Mouse (Mus musculus): ENCODE measurements around the gene Nav2. TPM values are rescaled to one million over a fixed set of nuclear protein-coding genes. Genes with fewer than 3 reads are reported as not detected.

Nav2 gene
- total and polyA plus RNA-seq, 3 experiments: 2.0 to 2.7 TPM; not detected in 1

GRCm38 (mm10) chr7:48961501-48961900, 53.0 kb downstream of the Nav2 start:
- H3K9me3 ChIP-seq (replicated peaks; ENCODE audit: insufficient read depth, low read length): no peaks in the 10 kb centered on the region
- no peak for DNase-seq (ENCODE audit: low read depth, low spot score)
- no peak overlapping the region for H3K27ac ChIP-seq (ENCODE audit: control insufficient read depth, low read depth, low read length)
- H3K4me3 ChIP-seq (ENCODE audit: control insufficient read depth in 1 of 2, insufficient read depth in 1 of 2, low read depth in 2 of 2, low read length in 2 of 2): no peak overlapping the region
- H3K9ac ChIP-seq (ENCODE audit: control insufficient read depth, low read depth, low read length, poor library complexity, severe bottlenecking): no peak overlapping the region
- no peaks in the 10 kb centered on the region for H3K4me1 ChIP-seq (ENCODE audit: control insufficient read depth in 1 of 2, insufficient read depth in 2 of 2, low read length in 2 of 2)
- no peaks in the 10 kb centered on the region for H3K79me2 ChIP-seq (ENCODE audit: control insufficient read depth, insufficient read depth, low read length, poor library complexity)
- H3K36me3 ChIP-seq (ENCODE audit: control insufficient read depth in 1 of 2, insufficient read depth in 2 of 2, low read length in 2 of 2): no peaks in the 10 kb centered on the region
- no peak for TF ChIP-seq E2F4 (IDR thresholded peaks at IDR 0.05; ENCODE audit: borderline replicate concordance, low read depth, low read length)
- no peak for TF ChIP-seq POLR2AphosphoS5 (IDR thresholded peaks at IDR 0.05; ENCODE audit: borderline replicate concordance, low read depth, low read length)
- TF ChIP-seq POLR2AphosphoS2 (IDR thresholded peaks at IDR 0.05; ENCODE audit: low read length): no peak
- no peak for TF ChIP-seq GATA1 (IDR thresholded peaks at IDR 0.05; ENCODE audit: low read depth, low read length)
- TF ChIP-seq USF2 (IDR thresholded peaks at IDR 0.05; ENCODE audit: borderline replicate concordance in 1 of 2, insufficient read depth in 1 of 2, low read depth in 1 of 2, low read length in 2 of 2): no peak
- no peak for TF ChIP-seq GABPA (IDR thresholded peaks at IDR 0.05; ENCODE audit: low read depth, low read length)
- TF ChIP-seq ZKSCAN1 (IDR thresholded peaks at IDR 0.05; ENCODE audit: low read depth, low read length): no peak
- no peak for TF ChIP-seq USF1 (IDR thresholded peaks at IDR 0.05; ENCODE audit: low read depth, low read length)
- no peak for TF ChIP-seq ZNF384 (IDR thresholded peaks at IDR 0.05; ENCODE audit: low read depth, low read length)
- no peak for TF ChIP-seq MAZ (IDR thresholded peaks at IDR 0.05; ENCODE audit: low read depth, low read length)
- no peak for TF ChIP-seq POLR2A (IDR thresholded peaks at IDR 0.05; ENCODE audit: control insufficient read depth in 1 of 2, insufficient read depth in 1 of 2, low read depth in 1 of 2, low read length in 2 of 2, poor library complexity in 1 of 2)
- TF ChIP-seq EP300 (IDR thresholded peaks at IDR 0.05; ENCODE audit: low read depth in 1 of 2, low read length in 2 of 2): no peak
- H3K27me3 ChIP-seq (ENCODE audit: control insufficient read depth in 1 of 2, insufficient read depth in 2 of 2, low read length in 2 of 2): peaks cover 0 to 5% of the 10 kb centered on the region in 2 experiments; a peak in 2 of 4 replicates

- no peak overlapping the region for H3K27ac ChIP-seq (ENCODE audit: control insufficient read depth, low read depth, low read length)
- no peaks in the 10 kb centered on the region for H3K4me1 ChIP-seq (ENCODE audit: control insufficient read depth in 1 of 2, insufficient read depth in 2 of 2, low read length in 2 of 2)
- peak; percentile 3 for DNase-seq (ENCODE audit: low read depth, low spot score)
- peaks cover 0 to 6% of the 10 kb centered on the region in 2 experiments; a peak in 2 of 4 replicates for H3K27me3 ChIP-seq (ENCODE audit: control insufficient read depth in 1 of 2, insufficient read depth in 2 of 2, low read length in 2 of 2)
- H3K4me3 ChIP-seq (ENCODE audit: control insufficient read depth in 1 of 2, insufficient read depth in 1 of 2, low read depth in 2 of 2, low read length in 2 of 2): no peak overlapping the region
- no peak for TF ChIP-seq CHD2 (IDR thresholded peaks at IDR 0.05; ENCODE audit: low read length)
- TF ChIP-seq MAFK (IDR thresholded peaks at IDR 0.05; ENCODE audit: borderline replicate concordance, low read depth, low read length): no peak
- TF ChIP-seq GATA1 (IDR thresholded peaks at IDR 0.05; ENCODE audit: low read depth, low read length): no peak
- TF ChIP-seq NELFE (IDR thresholded peaks at IDR 0.05; ENCODE audit: low read depth, low read length): no peak
- TF ChIP-seq ETS1 (IDR thresholded peaks at IDR 0.05; ENCODE audit: low read depth, low read length): no peak
- no peak for TF ChIP-seq E2F4 (IDR thresholded peaks at IDR 0.05; ENCODE audit: borderline replicate concordance, low read depth, low read length)
- TF ChIP-seq TAL1 (IDR thresholded peaks at IDR 0.05; ENCODE audit: low read length): no peak
- no peak for TF ChIP-seq RAD21 (IDR thresholded peaks at IDR 0.05; ENCODE audit: low read depth, low read length)
- no peak for TF ChIP-seq CHD1 (IDR thresholded peaks at IDR 0.05; ENCODE audit: low read depth, low read length)
- no peak for TF ChIP-seq SIN3A (IDR thresholded peaks at IDR 0.05; ENCODE audit: low read length)
- TF ChIP-seq ZKSCAN1 (IDR thresholded peaks at IDR 0.05; ENCODE audit: low read depth, low read length): no peak
- no peak for TF ChIP-seq MYC (IDR thresholded peaks at IDR 0.05; ENCODE audit: low read depth, low read length)
- no peak for TF ChIP-seq MYB (IDR thresholded peaks at IDR 0.05; ENCODE audit: low read depth, low read length)
- TF ChIP-seq ZNF384 (IDR thresholded peaks at IDR 0.05; ENCODE audit: low read depth, low read length): no peak
- no peak for TF ChIP-seq NRF1 (IDR thresholded peaks at IDR 0.05; ENCODE audit: insufficient read depth, low read depth, low read length, poor library complexity, severe bottlenecking)
- no peak for TF ChIP-seq ZMIZ1 (IDR thresholded peaks at IDR 0.05; ENCODE audit: low read depth, low read length)
- TF ChIP-seq POLR2AphosphoS2 (IDR thresholded peaks at IDR 0.05; ENCODE audit: low read length): no peak
- H3K36me3 ChIP-seq (ENCODE audit: control insufficient read depth in 1 of 2, insufficient read depth in 2 of 2, low read length in 2 of 2): no peaks in the 10 kb centered on the region
- H3K79me2 ChIP-seq (ENCODE audit: control insufficient read depth, insufficient read depth, low read length, poor library complexity): no peaks in the 10 kb centered on the region
- H3K9me3 ChIP-seq (replicated peaks; ENCODE audit: insufficient read depth, low read length): no peaks in the 10 kb centered on the region
- H3K9ac ChIP-seq (ENCODE audit: control insufficient read depth, low read depth, low read length, poor library complexity, severe bottlenecking): no peak overlapping the region
Observed at GRCm38 (mm10) chr7:48961935-48962334, 53.4 kb downstream of the Nav2 start.

Measured in MEL (cell line).